Mouse (Mus musculus) frontal cortex, postnatal 14 days (tissue): ENCODE measurements at regions not wholly inside any gene's neighbourhood (a gene's known extent, or its start where the extent isn't known, plus 50 kb on each side); places are given as distances from the start of the nearest gene placed in this dataset.

Source experiments
- DNase-seq, 2 experiments: peaks; one replicate each; pipeline ENCODE4 v3.0.0; 2022; ENCODE audit warnings: low spot score in 2 of 2

DNA sequence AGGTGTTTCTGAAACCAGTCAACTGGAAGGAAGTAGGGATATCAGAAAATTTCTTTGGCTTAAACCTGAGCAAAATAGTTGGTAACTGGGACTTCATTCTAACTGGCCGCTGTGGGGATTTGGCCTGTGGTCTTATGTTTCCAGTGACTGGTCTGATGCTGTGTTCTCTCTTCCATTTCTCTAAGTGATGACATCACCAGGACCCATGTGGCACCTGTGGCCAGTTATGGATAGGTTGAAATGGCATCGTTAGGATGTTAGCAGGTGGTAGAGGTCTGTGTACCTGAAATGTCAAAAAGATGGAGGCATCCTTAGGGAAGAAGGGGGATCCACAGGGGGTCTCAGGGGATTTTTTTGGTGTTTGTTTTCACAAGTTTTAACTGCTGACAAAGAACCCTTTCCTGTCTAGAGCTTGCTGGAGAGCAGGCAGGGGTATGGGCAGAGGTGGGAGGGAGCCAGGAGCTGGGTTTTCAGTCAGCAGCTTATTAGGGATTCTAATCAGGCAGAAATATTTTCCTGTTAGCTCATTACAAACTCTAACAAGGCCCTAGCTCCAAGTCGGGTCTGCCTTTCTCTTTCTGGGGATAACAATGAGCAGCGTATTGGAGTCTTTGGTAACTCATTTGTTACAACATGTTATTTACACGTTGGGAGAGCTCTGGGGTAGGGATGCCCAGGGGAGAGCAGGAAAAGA, 170.2 kb downstream of the Adck1 start:
- DNase-seq = no peak

DNA sequence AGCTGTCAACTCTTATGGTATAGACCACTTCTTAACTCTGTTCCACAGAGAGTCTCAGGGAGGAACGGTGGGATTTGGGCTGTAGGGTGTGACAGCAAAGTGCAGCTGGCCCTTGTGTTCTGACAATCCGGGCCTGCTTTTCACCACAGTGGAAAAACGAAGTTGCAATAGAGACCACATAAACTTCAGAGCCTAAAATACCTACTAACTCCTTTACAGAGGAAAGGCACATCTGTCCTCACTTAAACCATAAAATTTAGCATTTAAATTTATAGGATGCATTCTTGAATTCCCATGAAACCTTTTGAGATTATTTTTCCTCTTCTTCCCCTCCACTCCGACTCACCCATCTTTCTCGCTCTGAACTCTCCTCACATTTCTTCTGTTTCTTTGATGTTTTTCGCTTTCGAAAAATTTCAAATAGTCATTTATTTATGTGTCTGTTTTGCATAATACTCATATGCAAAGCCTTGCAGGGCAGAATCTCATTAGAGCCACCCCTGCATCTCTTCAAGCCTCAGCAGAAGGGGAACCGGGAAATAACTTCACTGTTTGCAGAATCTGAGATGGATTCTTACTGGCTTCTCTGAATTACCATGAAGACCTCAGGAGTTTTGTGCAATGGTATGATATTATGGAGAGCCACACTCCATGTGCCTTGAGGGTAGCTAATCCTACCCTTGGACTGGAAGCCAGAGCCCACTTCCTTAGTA, 172.1 kb downstream of the Adck1 start:
- no peak for DNase-seq

DNA sequence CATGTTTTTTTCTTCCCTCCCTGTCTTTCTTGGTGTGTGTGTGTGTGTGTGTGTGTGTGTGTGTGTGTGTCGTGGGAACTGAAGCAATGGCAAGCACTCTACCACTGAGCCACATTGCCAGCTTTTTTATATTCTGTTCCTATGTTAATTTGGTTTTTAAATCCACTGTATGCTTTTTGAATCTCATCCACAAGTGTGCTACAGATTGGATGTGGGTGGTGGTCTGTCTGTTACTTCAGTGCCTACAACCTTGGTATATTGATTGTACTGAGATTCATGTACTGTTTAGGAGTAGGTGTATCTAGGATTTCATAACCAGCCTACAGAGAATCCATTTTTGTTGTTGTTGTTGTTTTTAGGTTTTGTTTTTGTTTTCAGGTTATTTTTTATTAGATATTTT, 170.8 kb upstream of the Nrxn3 start:
- DNase-seq = no peak

DNA sequence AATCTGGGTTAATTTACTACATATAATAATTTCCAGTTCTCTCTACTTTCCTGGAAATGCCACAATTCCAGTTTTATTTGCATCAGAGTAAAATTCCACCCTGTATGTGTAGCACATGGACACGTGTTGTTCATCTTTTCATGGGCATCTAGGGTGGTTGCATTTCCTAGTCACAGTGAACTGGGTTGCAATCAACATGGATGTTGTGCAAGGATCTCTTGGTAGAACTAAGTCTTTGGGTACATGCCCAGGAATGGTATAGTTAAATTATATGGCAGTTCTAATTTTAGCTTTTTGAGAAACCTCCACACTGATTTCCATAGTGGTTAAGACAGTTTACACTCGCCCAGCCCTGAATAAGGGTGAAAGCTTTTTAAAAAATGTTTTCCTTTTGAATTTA, 167.2 kb upstream of the Nrxn3 start:
- no peak for DNase-seq

DNA sequence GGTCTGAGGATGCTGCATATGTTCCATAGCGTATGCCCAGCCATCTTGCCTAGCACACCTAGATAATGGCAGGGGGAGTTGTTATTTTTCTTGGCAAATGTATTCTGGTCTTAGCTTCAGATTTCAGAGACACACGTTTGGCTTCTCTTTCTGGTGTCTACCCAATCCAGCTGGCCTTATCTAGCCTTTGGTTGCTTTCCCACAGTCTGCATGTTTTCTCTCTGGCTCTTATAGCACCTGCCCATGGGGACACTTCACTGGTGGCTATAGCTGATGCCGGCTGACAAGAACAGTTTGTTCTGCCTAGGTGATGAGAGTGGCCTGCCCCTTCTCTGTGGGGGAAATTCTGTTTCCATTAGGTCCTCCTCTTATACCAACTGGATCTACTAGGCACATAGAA, 164.6 kb upstream of the Nrxn3 start:
- DNase-seq = no peak

DNA sequence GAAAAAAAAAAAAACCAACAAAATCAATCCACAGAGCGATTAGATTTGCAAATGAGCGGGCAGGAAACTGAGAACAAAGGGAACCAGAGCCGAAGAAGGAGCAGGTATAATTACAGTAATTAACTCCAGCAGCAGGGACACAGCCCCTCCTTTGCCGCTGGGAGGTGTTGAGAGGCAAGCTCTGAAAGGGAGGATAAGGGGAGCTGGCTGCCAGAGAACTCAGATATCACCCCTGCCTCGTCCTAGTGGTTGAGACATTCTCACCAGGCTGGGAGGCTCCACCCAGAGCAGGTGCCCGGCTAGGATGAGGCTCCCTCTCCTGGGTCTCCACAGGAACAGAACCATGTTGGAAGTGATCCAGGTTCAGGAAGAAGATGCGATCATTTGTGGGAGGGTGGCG, 142.7 kb upstream of the Nrxn3 start:
- peak; percentile 15 to 35 for DNase-seq

DNA sequence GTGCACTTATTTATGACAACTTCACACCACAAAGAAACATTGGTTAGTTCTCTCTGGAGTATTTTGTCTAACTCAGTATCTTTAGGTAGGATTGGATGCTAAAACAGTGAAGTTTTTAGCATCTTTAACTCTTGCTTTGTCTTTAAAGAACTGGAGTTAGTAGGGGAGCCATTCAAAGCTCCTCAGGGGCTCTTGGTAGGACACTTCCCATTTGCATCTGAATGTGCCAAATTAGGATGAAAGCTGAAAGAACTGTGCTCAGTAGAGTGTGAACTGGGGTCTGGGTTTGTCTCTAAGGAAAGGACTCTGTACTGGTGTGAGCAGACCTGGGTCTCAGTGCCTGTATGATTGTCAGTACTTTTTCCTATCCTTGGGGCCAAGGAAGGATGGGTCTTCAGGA, 116.7 kb upstream of the Nrxn3 start:
- DNase-seq = no peak

DNA sequence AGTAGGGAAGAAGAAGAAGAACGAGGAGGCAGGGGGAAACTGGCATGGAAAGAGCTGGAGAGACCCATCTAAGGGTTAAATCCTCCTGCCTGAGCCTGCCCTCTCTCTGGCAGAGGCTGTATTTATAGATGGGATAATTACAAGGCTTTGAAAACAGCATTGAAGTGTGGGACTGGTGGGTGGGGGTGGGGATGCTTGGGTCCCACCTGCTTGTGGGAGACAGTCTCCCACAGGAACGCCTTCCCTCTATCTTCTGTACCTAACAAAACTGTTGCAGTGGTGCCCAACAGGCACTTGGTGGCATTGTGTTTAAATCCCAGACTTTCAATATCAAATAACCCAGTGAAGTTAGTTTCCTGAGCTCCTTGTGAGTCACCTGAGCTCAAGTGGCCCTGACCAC, 102.6 kb upstream of the Nrxn3 start:
- no peak for DNase-seq

DNA sequence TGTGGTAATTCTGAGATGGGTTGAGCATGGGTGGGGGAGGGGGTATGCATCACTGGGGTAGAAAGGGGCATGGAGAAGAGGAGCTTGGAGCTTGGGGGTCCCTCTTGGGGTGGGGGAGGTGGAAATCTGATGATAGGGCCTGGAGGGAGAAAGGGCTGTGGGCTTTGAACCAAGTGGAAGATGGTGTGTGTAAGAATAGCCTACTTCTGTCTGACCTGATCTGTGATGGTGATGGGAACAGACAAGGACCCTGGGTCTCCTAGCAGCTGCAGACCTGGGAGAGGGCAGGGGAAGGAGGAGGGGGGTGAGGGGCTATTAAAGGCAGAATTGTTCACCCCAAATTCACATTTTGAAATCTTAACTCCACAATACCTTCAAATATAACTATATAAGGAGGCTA, 78.4 kb upstream of the Nrxn3 start:
- no peak for DNase-seq

DNA sequence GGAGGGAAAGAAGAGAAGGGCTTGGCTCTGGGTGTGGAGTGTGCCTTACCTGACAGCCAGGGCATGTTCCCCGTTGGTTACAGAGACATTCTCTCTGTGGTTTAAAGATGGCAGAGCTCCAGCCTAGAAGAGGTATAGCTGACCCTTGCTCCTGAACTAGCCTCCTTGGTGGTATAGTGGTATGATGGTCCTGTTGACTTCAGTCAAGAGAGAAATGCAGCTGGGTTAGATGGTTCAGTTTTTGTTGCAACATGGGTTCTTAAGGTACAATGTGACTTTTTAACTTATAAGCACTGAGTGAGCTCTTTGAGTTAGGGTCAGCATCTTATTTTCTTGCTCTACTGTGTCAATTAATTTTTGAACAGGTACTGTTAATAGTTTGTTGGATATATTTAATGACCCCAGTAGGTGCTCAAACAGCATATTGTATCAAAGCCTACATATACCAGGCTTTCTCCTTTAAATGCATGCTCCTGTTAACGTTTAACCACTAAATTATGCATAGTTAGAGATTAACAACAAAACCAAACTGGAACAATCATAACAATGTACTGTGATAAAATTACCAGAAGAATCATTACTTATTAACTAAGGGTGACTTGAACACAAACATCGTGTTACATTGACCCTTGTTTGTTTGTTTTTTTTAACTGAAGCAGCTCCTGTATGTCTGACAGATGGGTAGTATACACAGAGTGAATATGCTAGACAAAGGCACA, 70.5 kb upstream of the Nrxn3 start:
- DNase-seq = no peak
